Mouse (Mus musculus): ENCODE data around the gene Zbtb49.

- TF ChIP-seq EP300 (IDR thresholded peaks at IDR 0.05) (no peak), CTCF (IDR thresholded peaks at IDR 0.05) (no peak)
These were observed at the start of gene Zbtb49, which contains the start of gene Lyar for GRCm38 (mm10) chr5:38220328-38220912.

Measured in lung, postnatal 0 days (tissue).